Mouse (Mus musculus): ENCODE data around the gene Mbd6. TPM values are rescaled to one million over a fixed set of nuclear protein-coding genes. Genes with fewer than 3 reads are reported as not detected.
"Not testable (repeated sequence)": the region's sequence is repeated elsewhere in the genome, so short reads cannot be mapped to it uniquely, and the experiment has no call there.

The Mbd6 gene
- total and polyA plus RNA-seq, 2 experiments: 1.0 to 19.2 TPM

- H3K79me2 ChIP-seq (ENCODE audit: control insufficient read depth, insufficient read depth, low read length): 0 out of 2 replicates have a peak, but pooled peaks cover 2% of the 10 kb centered on the region
- H3K9ac ChIP-seq (ENCODE audit: low read depth, low read length): no peak within 1 kb of the TSS
- peaks cover 10% of the 10 kb centered on the region for H3K27me3 ChIP-seq (ENCODE audit: control insufficient read depth, insufficient read depth, low read length)
- 76% methylated on average over 3 of the region's 3 CpGs for WGBS
- H3K27ac ChIP-seq (replicated peaks; ENCODE audit: insufficient read depth, low read depth, low read length): no peak within 1 kb of the TSS; the same call in 1 of the 2 replicates
- DNase-seq (ENCODE audit: extremely low read depth, low read depth, low spot score): no peak
- H3K4me3 ChIP-seq (ENCODE audit: insufficient read depth, low read depth, low read length): no peak within 1 kb of the TSS
- peaks cover 7% of the 10 kb centered on the region; the same call in 1 of the 2 replicates for H3K4me1 ChIP-seq (ENCODE audit: control insufficient read depth, insufficient read depth, low read length)
- H3K36me3 ChIP-seq (ENCODE audit: control insufficient read depth, insufficient read depth, low read length): no peaks in the 10 kb centered on the region
- TF ChIP-seq CTCF (IDR thresholded peaks at IDR 0.05; ENCODE audit: low read depth, low read length) (no peak), POLR2A (IDR thresholded peaks at IDR 0.05; ENCODE audit: extremely low read depth, insufficient read depth, low read length) (no peak)
Measured at GRCm38 (mm10) chr10:127321621-127322020, 32.8 kb upstream of the Mbd6 start, which contains the start of gene Arhgap9. Gene Arhgap9 (plus strand): TSS chr10:127321964.

GRCm38 (mm10) chr10:127319969-127320368, 31.2 kb upstream of the Mbd6 start:
- H3K9ac ChIP-seq (ENCODE audit: low read depth, low read length): no peak overlapping the region
- TF ChIP-seq CTCF (IDR thresholded peaks at IDR 0.05; ENCODE audit: low read depth, low read length): no peak
- TF ChIP-seq POLR2A (IDR thresholded peaks at IDR 0.05; ENCODE audit: extremely low read depth, insufficient read depth, low read length): no peak
- no peaks in the 10 kb centered on the region for H3K4me1 ChIP-seq (ENCODE audit: control insufficient read depth, insufficient read depth, low read length)

GRCm38 (mm10) chr10:127318009-127318408, 29.2 kb upstream of the Mbd6 start:
- no peak overlapping the region for H3K27ac ChIP-seq (replicated peaks; ENCODE audit: insufficient read depth, low read depth, low read length)
- peaks cover 2% of the 10 kb centered on the region for H3K4me1 ChIP-seq (ENCODE audit: control insufficient read depth, insufficient read depth, low read length)
- DNase-seq (ENCODE audit: extremely low read depth, low read depth, low spot score): no peak

More at GRCm38 (mm10) chr10:127319969-127320368, 31.2 kb upstream of the Mbd6 start:
- Histone ChIP-seq H3K36me3 (ENCODE audit: control insufficient read depth, insufficient read depth, low read length) (no peaks in the 10 kb centered on the region), H3K27ac (replicated peaks; ENCODE audit: insufficient read depth, low read depth, low read length) (no peak overlapping the region), H3K27me3 (ENCODE audit: control insufficient read depth, insufficient read depth, low read length) (no peaks in the 10 kb centered on the region), H3K4me3 (ENCODE audit: insufficient read depth, low read depth, low read length) (no peak overlapping the region), H3K79me2 (ENCODE audit: control insufficient read depth, insufficient read depth, low read length) (no peaks in the 10 kb centered on the region)
- WGBS: 70% methylated on average over 7 of the region's 7 CpGs
- DNase-seq (ENCODE audit: extremely low read depth, low read depth, low spot score): no peak

GRCm38 (mm10) chr10:127317277-127317676, 28.5 kb upstream of the Mbd6 start:
- Histone ChIP-seq H3K4me1 (ENCODE audit: control insufficient read depth, insufficient read depth, low read length) (peaks cover 3% of the 10 kb centered on the region), H3K36me3 (ENCODE audit: control insufficient read depth, insufficient read depth, low read length) (no peaks in the 10 kb centered on the region), H3K27me3 (ENCODE audit: control insufficient read depth, insufficient read depth, low read length) (no peaks in the 10 kb centered on the region), H3K79me2 (ENCODE audit: control insufficient read depth, insufficient read depth, low read length) (no peaks in the 10 kb centered on the region), H3K9ac (ENCODE audit: low read depth, low read length) (no peak overlapping the region), H3K4me3 (ENCODE audit: insufficient read depth, low read depth, low read length) (no peak overlapping the region), H3K27ac (replicated peaks; ENCODE audit: insufficient read depth, low read depth, low read length) (no peak overlapping the region)
- 81% methylated on average over 2 of the region's 2 CpGs for WGBS
- no peak for TF ChIP-seq CTCF (IDR thresholded peaks at IDR 0.05; ENCODE audit: low read depth, low read length)
- no peak for TF ChIP-seq POLR2A (IDR thresholded peaks at IDR 0.05; ENCODE audit: extremely low read depth, insufficient read depth, low read length)
- no peak for DNase-seq (ENCODE audit: extremely low read depth, low read depth, low spot score)

More at GRCm38 (mm10) chr10:127318009-127318408, 29.2 kb upstream of the Mbd6 start:
- WGBS: 64% methylated on average over 4 of the region's 4 CpGs
- no peaks in the 10 kb centered on the region for H3K36me3 ChIP-seq (ENCODE audit: control insufficient read depth, insufficient read depth, low read length)
- no peak for TF ChIP-seq POLR2A (IDR thresholded peaks at IDR 0.05; ENCODE audit: extremely low read depth, insufficient read depth, low read length)
- no peak for TF ChIP-seq CTCF (IDR thresholded peaks at IDR 0.05; ENCODE audit: low read depth, low read length)
- no peaks in the 10 kb centered on the region for H3K79me2 ChIP-seq (ENCODE audit: control insufficient read depth, insufficient read depth, low read length)
- no peak overlapping the region for H3K4me3 ChIP-seq (ENCODE audit: insufficient read depth, low read depth, low read length)
- H3K9ac ChIP-seq (ENCODE audit: low read depth, low read length): no peak overlapping the region
- no peaks in the 10 kb centered on the region for H3K27me3 ChIP-seq (ENCODE audit: control insufficient read depth, insufficient read depth, low read length)

- not testable (repeated sequence) for H3K9ac ChIP-seq (ENCODE audit: low read depth, low read length); H3K36me3 ChIP-seq (ENCODE audit: control insufficient read depth, insufficient read depth, low read length)
- WGBS: 78% methylated on average over 1 of the region's 1 CpGs
Measured at GRCm38 (mm10) chr10:127314950-127315349, 26.1 kb upstream of the Mbd6 start.

GRCm38 (mm10) chr10:127313516-127313915, 24.7 kb upstream of the Mbd6 start:
- H3K27ac ChIP-seq (replicated peaks; ENCODE audit: insufficient read depth, low read depth, low read length); H3K27me3 ChIP-seq (ENCODE audit: control insufficient read depth, insufficient read depth, low read length); H3K79me2 ChIP-seq (ENCODE audit: control insufficient read depth, insufficient read depth, low read length); DNase-seq (ENCODE audit: extremely low read depth, low read depth, low spot score); H3K36me3 ChIP-seq (ENCODE audit: control insufficient read depth, insufficient read depth, low read length); H3K4me3 ChIP-seq (ENCODE audit: insufficient read depth, low read depth, low read length); H3K4me1 ChIP-seq (ENCODE audit: control insufficient read depth, insufficient read depth, low read length); H3K9ac ChIP-seq (ENCODE audit: low read depth, low read length): not testable (repeated sequence)
- WGBS: 91% methylated on average over 5 of the region's 5 CpGs

More at GRCm38 (mm10) chr10:127314950-127315349, 26.1 kb upstream of the Mbd6 start:
- not testable (repeated sequence) for H3K79me2 ChIP-seq (ENCODE audit: control insufficient read depth, insufficient read depth, low read length); H3K4me1 ChIP-seq (ENCODE audit: control insufficient read depth, insufficient read depth, low read length); DNase-seq (ENCODE audit: extremely low read depth, low read depth, low spot score); H3K27ac ChIP-seq (replicated peaks; ENCODE audit: insufficient read depth, low read depth, low read length); H3K27me3 ChIP-seq (ENCODE audit: control insufficient read depth, insufficient read depth, low read length); H3K4me3 ChIP-seq (ENCODE audit: insufficient read depth, low read depth, low read length)

All from liver, adult 2 months (tissue).